Mouse (Mus musculus) liver, embryonic 13.5 days (tissue): ENCODE data around the gene Usf2. TPM values are rescaled to one million over a fixed set of nuclear protein-coding genes. Genes with fewer than 3 reads are reported as not detected.

Source experiments
- ATAC-seq: fragments of 200-750 bp; cut with Nextera tagmentation; 2 replicates; pipeline ENCODE4 v1.8.0; 2017; ENCODE audit warnings: low read depth, mild to moderate bottlenecking, moderate number of reproducible peaks, moderate library complexity
- DNase-seq: peaks from one replicate; pipeline ENCODE4 v3.0.0; 2022
- H3K27ac ChIP-seq: fragments of 300-500 bp; sonication (generic); 2 replicates; pipeline ENCODE4 v1.5.1; 2015; ENCODE audit warnings: moderate library complexity, mild to moderate bottlenecking, inconsistent platforms
- H3K27me3 ChIP-seq: fragments of 300-500 bp; sonication (generic); 2 replicates; pipeline ENCODE4 v1.6.1; 2015; ENCODE audit warnings: mild to moderate bottlenecking, inconsistent platforms
- H3K36me3 ChIP-seq: fragments of 300-500 bp; sonication (generic); 2 replicates; pipeline ENCODE4 v1.6.1; 2015; ENCODE audit warnings: mild to moderate bottlenecking, inconsistent platforms
- H3K4me1 ChIP-seq: fragments of 300-500 bp; sonication (generic); replicated peaks from 2 replicates; pipeline ENCODE4 v1.6.1; 2015; ENCODE audit warnings: inconsistent platforms
- H3K4me2 ChIP-seq: fragments of 300-500 bp; sonication (generic); 2 replicates; pipeline ENCODE4 v1.6.1; 2015; ENCODE audit warnings: inconsistent platforms, mild to moderate bottlenecking, moderate library complexity
- H3K4me3 ChIP-seq: fragments of 300-500 bp; sonication (generic); replicated peaks from 2 replicates; pipeline ENCODE4 v1.5.1; 2015; ENCODE audit warnings: mild to moderate bottlenecking, inconsistent platforms
- H3K9ac ChIP-seq: fragments of 300-500 bp; sonication (generic); 2 replicates; pipeline ENCODE4 v1.6.1; 2015; ENCODE audit warnings: mild to moderate bottlenecking, inconsistent platforms
- H3K9me3 ChIP-seq: fragments of 300-500 bp; sonication (generic); replicated peaks from 2 replicates; pipeline ENCODE4 v1.6.1; 2016; ENCODE audit warnings: inconsistent platforms
- WGBS: fragments of 180-500 bp; shearing (Covaris S2); methylation state at CpG from one replicate; pipeline ENCODE4 v1.1.7; 2015; ENCODE audit not compliant: insufficient replicate concordance; 5-methylcytosine and 5-hydroxymethylcytosine counted together
- polyA plus RNA-seq: library from polyadenylated mRNA; unstranded; fragments of >200 nt; fragmentation: Nextera tagmentation; extraction: Ambion mirVana; gene quantifications from 2 replicates; pipeline ENCODE4 v1.2.1, GENCODE M21; 2015

The Usf2 gene
- polyA plus RNA-seq = 9.7 and 10.4 TPM in 2 replicates

DNA sequence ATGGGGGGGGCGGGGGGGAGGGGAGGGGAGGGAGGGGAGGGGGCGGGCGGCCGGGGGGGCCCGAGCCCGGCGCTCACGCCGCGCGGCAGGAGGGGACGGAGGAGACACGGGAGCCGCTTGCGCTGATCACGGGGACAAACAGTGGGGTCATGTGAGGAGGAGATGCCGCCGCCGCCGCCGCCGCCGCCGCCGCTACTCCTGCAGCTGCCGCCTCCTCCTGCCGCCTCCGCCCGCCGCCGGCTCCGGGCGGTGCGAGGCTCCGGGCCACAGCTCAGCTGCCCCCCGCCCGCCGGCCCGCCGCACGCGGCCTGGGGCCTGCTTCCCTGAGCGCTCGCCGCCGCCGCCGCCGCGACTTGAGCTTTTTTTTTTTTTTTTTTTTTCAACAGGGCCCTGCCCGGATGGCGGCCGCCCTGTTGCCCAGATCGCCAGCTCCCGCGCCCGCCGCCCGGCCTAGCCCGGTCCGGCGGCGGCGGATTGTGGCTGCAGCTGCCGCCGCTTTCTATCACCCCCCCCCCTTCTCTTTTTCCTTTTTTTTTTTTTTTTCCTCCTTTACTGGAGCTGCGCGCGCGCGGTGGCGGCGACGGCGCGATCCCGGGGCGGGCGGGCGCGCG is at the start of gene Usf2:
Usf2 (minus strand) TSS at position 48 of the 611 bp plus-strand sequence.
- peak within 1 kb of the TSS; percentile 88 for H3K4me2 ChIP-seq
- H3K27me3 ChIP-seq = no peaks in the 10 kb centered on the region
- peaks cover 36% of the 10 kb centered on the region for H3K4me1 ChIP-seq
- DNase-seq (peak; percentile 46), ATAC-seq (peak; percentile 27; the same call in 1 of the 2 replicates)
- no peaks in the 10 kb centered on the region for H3K9me3 ChIP-seq
- H3K9ac ChIP-seq = peak within 1 kb of the TSS; percentile 99
- H3K36me3 ChIP-seq = peaks cover 49% of the 10 kb centered on the region
- peak within 1 kb of the TSS; percentile 92 for H3K27ac ChIP-seq
- H3K4me3 ChIP-seq = peak within 1 kb of the TSS; percentile 95
- WGBS = 0% methylated on average over 51 of the region's 82 CpGs

DNA sequence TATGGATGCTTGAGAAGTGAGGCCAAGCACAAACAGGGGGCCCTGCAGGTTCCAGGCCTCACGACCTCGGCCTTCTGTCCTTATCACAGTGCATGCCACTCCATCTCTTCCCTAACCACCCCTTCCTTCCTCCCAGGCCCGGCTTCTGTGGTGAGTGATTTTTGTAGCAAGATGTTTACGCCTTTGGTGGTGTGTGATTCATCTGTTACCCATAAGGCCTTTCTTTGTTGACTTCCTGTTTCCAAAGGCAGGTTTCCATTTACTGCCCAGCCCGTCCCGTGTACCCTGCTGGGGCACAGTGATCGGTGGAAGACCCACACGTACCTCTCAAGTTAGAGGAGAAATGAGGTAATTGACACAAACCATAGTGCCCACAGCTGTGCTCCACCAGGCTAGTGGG is 46.0 kb upstream of the Usf2 start:
- H3K27me3 ChIP-seq = no peaks in the 10 kb centered on the region
- H3K9me3 ChIP-seq = no peaks in the 10 kb centered on the region
- no peaks in the 10 kb centered on the region for H3K36me3 ChIP-seq
- WGBS = 17% methylated on average over 8 of the region's 8 CpGs
- no peak overlapping the region for H3K4me3 ChIP-seq
- no peak overlapping the region for H3K9ac ChIP-seq
- peak; percentile 53 for ATAC-seq
- H3K4me1 ChIP-seq = peaks cover 12% of the 10 kb centered on the region
- no peak overlapping the region for H3K27ac ChIP-seq
- DNase-seq = peak; percentile 3
- no peak overlapping the region for H3K4me2 ChIP-seq

DNA sequence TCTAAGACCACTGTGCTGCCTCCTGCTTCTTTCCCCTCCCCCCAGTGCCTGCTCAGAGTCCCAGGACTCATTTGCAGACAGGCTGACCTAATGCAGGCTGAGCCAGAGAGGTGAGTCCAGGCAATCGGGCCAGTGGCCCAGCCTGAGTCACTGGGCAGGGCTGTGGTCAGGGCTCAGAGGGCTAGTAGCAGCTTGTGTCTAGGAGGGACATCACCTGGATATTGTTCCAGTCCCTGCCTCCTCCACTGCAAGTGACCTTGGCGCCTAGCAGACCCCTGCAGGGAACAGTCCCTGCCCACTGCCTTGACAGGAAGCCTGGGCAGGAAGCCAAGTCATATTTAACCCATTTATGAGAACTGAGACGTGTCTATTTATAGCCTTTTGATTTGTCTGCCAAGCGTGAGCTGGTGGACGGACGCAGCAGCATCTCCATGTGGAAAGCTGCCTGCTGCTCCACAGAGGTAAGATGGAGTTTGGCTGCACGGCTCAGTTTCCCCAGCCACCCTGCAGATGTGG is 44.0 kb upstream of the Usf2 start:
- Histone ChIP-seq H3K27ac (no peak overlapping the region), H3K36me3 (no peaks in the 10 kb centered on the region), H3K4me1 (peaks cover 12% of the 10 kb centered on the region), H3K9ac (no peak overlapping the region), H3K4me2 (no peak overlapping the region), H3K4me3 (no peak overlapping the region), H3K27me3 (no peaks in the 10 kb centered on the region), H3K9me3 (no peaks in the 10 kb centered on the region)
- ATAC-seq = no peak; the same call in 1 of the 2 replicates
- DNase-seq = peak; percentile 2
- 16% methylated on average over 7 of the region's 7 CpGs for WGBS

DNA sequence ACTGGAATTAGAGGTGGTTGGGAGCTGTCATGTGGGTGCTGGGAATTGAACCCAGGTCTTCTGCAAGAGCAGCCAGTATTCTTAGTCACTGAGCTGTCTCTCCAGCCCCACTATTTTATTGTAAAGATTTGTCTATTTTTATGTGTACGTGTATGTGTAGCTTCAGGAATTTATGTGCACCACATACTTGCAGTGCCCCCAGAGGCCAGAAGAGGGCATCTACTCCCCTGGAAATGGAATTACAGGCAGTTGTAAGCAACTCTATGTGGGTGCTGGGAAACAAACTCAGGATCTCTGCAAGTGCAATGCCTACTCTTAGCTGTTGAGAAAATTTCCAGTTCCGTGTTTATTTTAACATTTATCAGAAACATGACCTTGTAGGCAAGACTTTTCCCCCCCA is 39.9 kb upstream of the Usf2 start:
- H3K4me2 ChIP-seq = no peak overlapping the region
- 89% methylated on average over 2 of the region's 2 CpGs for WGBS
- no peaks in the 10 kb centered on the region for H3K27me3 ChIP-seq
- ATAC-seq = no peak
- H3K9me3 ChIP-seq = no peaks in the 10 kb centered on the region
- DNase-seq = no peak
- no peak overlapping the region for H3K9ac ChIP-seq
- H3K36me3 ChIP-seq = no peaks in the 10 kb centered on the region
- H3K4me1 ChIP-seq = peaks cover 10% of the 10 kb centered on the region
- no peak overlapping the region for H3K4me3 ChIP-seq
- H3K27ac ChIP-seq = no peak overlapping the region

DNA sequence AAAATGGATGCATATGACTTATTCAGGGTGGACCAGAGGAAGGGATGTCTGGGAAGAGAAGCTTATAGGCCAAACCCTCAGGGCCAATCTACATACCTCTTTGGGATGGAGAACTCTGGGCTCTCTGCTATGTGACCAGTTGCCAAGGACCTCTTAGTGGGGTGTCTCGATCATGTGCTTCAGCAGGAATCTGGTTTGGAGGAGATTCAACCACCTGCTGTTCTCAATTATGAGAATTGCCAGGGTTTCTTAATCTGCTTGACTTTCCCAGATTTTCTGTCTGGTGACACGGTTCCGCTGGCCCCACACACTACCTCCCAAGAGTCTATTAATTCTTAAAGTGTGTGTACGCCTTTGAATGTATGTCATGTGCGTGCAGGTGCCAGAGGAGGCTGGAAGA is 37.4 kb upstream of the Usf2 start:
- ATAC-seq (no peak), DNase-seq (no peak)
- H3K4me2 ChIP-seq = no peak overlapping the region
- 73% methylated on average over 5 of the region's 5 CpGs for WGBS
- no peaks in the 10 kb centered on the region for H3K36me3 ChIP-seq
- H3K9ac ChIP-seq = no peak overlapping the region
- no peak overlapping the region for H3K4me3 ChIP-seq
- no peaks in the 10 kb centered on the region for H3K4me1 ChIP-seq
- H3K27ac ChIP-seq = no peak overlapping the region
- H3K27me3 ChIP-seq = no peaks in the 10 kb centered on the region
- no peaks in the 10 kb centered on the region for H3K9me3 ChIP-seq

DNA sequence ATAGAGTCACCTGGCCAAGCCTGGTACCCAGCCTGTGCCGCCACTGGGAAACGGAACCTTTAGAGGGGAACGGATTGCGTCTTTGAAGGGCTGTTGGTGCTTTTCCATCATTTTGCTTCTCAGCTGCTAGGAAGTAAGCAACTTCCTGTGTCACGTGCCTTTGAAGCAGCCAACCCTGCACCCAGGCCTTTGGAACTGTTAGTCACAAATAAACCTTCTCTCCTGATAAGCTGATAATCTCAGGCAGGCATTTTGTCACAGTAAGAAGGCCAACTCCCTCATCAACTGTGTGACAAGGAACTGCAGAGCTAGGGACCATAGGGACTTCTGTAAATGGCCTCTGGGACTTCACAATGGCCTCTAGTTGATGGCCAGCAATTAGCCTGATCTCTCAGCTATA is 35.5 kb upstream of the Usf2 start:
- H3K4me2 ChIP-seq = no peak overlapping the region
- ATAC-seq (no peak), DNase-seq (no peak)
- no peak overlapping the region for H3K9ac ChIP-seq
- no peak overlapping the region for H3K4me3 ChIP-seq
- no peaks in the 10 kb centered on the region for H3K9me3 ChIP-seq
- H3K36me3 ChIP-seq = no peaks in the 10 kb centered on the region
- no peaks in the 10 kb centered on the region for H3K27me3 ChIP-seq
- 45% methylated on average over 5 of the region's 5 CpGs for WGBS
- H3K4me1 ChIP-seq = no peaks in the 10 kb centered on the region
- no peak overlapping the region for H3K27ac ChIP-seq

DNA sequence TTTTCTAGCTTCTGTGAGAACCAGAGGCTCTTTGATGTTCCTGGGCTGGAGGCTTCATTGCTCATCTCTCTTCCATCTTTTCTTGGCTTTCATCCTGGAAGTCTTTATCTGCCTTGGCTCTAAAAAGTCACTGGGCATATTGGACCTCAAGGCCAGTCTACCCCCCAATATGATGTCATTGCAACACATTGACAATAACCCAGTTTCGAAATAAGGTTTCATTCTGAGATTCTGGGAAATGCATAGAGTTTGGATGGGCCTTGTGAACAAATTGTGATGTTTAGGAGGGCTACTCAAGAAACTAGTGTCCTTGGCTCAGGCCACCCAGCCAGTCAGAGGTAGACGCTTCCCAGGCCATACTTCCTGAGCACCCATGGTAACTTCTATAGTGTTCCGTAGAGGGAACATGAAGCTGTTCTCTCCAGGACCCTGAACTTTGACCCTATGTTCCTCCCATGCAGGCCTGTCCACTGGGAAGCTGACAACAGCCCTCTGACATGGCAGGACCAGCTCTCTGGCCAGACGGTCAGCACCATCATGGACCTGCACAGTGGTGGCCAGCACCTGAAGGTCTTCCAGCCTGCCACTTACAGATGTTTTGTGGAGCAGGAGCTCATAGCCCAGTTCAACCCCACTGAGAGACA is 32.0 kb upstream of the Usf2 start:
- DNase-seq = no peak
- H3K4me2 ChIP-seq = no peak overlapping the region
- H3K27ac ChIP-seq = no peak overlapping the region
- 64% methylated on average over 4 of the region's 4 CpGs for WGBS
- H3K27me3 ChIP-seq = no peaks in the 10 kb centered on the region
- no peak for ATAC-seq
- no peaks in the 10 kb centered on the region for H3K36me3 ChIP-seq
- no peak overlapping the region for H3K9ac ChIP-seq
- no peaks in the 10 kb centered on the region for H3K9me3 ChIP-seq
- H3K4me1 ChIP-seq = no peaks in the 10 kb centered on the region
- H3K4me3 ChIP-seq = no peak overlapping the region

DNA sequence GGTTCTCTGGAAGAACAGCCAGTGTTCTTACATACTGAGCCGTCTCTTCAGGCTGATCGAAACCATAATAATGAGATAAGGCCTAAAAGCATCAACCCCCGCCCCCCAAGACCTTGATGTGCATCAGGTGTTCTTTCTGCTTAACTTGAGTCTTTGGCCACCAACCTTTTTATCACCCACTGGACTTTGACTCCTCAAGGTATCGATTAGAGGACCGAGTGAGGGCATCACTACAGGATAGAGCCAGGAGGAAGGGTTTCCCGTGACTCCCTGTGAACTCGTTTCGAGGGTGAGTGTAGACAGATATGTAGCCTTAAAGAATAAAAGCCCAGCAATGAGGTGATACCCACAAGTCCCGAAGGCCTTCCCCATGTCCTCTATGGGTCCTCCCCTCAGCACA is 28.8 kb upstream of the Usf2 start:
- no peaks in the 10 kb centered on the region for H3K4me1 ChIP-seq
- no peak overlapping the region for H3K27ac ChIP-seq
- H3K27me3 ChIP-seq = no peaks in the 10 kb centered on the region
- H3K4me3 ChIP-seq = no peak overlapping the region
- H3K4me2 ChIP-seq = no peak overlapping the region
- no peak overlapping the region for H3K9ac ChIP-seq
- DNase-seq (no peak), ATAC-seq (no peak)
- no peaks in the 10 kb centered on the region for H3K36me3 ChIP-seq
- H3K9me3 ChIP-seq = no peaks in the 10 kb centered on the region
- 70% methylated on average over 9 of the region's 9 CpGs for WGBS

DNA sequence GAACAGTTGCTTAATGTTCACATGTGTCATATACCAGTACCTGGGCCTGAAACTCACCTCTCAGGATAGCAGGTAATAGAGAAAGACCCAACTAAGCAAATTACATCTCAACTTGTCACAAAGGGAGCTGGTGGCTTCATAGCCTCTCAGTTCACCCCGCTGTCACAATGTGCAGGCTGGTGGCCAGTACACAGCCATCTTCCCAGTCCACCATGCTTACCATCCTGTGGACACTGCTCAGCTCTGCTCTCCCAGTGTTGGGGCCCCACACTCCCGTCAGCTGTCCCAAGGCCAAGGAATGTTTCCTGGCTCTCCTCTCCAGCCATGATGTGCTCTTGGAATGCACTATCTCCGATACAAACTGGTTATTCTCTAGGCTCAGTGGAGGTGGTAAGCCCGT is 25.1 kb upstream of the Usf2 start:
- Histone ChIP-seq H3K4me1 (no peaks in the 10 kb centered on the region), H3K9me3 (no peaks in the 10 kb centered on the region), H3K27me3 (no peaks in the 10 kb centered on the region), H3K9ac (no peak overlapping the region), H3K4me3 (no peak overlapping the region), H3K4me2 (no peak overlapping the region), H3K36me3 (no peaks in the 10 kb centered on the region), H3K27ac (no peak overlapping the region)
- ATAC-seq = no peak
- WGBS = 67% methylated on average over 4 of the region's 4 CpGs
- DNase-seq = no peak

DNA sequence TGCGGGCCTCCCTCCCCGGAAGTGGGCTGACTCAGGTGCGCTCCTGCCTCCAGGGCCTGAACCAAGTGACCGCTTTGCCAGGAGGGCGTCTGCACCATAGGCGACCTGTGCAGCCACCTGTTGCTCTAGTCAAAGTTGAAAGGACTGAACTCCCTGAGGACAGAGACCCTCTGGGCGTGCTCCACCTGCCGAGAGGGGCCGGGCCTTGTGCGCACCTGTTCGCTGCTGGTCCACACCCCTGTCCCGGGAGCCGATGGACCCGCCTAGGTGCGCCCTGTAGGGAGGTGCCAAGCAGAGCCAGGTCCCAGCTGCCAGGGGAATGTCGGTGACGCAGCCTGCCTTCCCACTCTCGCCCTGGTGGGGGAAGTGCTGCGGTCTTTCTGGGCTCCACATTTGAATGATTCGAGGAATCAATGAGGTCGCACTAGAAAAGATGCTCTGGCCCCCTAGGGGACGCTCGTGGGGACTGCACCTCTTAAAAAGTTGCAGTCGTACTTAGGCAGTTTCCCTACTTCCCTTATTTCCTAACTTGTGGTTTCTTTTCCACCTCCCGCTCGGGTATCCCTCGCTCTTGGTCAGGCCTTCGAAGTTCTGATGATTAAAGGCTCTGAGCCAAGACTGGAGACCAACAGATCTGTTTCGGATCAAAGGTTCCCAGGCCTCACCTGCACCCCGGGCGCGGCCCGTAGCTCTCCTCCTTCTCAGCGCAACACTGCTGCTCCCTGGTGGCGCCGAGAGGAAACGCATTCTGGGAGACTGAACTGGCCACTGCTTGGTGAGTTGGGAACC is 17.1 kb upstream of the Usf2 start, which contains the start of gene Fam187b:
Fam187b (plus strand) TSS at position 290 of the 789 bp plus-strand sequence.
- H3K4me2 ChIP-seq = peak within 1 kb of the TSS; percentile 59
- H3K36me3 ChIP-seq = no peaks in the 10 kb centered on the region
- H3K9me3 ChIP-seq = no peaks in the 10 kb centered on the region
- H3K27ac ChIP-seq = peak within 1 kb of the TSS; percentile 9; the same call in 1 of the 2 replicates
- H3K9ac ChIP-seq = peak within 1 kb of the TSS; percentile 51
- DNase-seq (peak; percentile 74), ATAC-seq (peak; percentile 74)
- H3K4me1 ChIP-seq = peaks cover 8% of the 10 kb centered on the region
- WGBS = 1% methylated on average over 37 of the region's 37 CpGs
- peak within 1 kb of the TSS; percentile 52 for H3K4me3 ChIP-seq
- H3K27me3 ChIP-seq = peaks cover 22% of the 10 kb centered on the region

DNA sequence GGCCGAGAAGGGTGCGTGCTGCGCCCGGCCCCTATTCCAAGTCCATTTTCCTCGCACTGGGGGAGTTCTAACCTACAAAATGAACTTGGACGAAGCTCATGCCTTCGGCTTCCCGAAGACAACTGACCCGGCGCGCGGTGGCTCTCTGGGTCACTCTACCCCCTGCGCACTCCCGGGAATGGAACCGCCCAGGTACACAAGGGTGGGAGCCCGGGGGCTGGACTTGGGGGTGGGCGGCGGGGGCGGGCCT is 16.6 kb upstream of the Usf2 start, which contains the start of gene Lsr:
Lsr (minus strand) TSS at position 214 of the 250 bp plus-strand sequence.
- DNase-seq (no peak), ATAC-seq (no peak)
- no peaks in the 10 kb centered on the region for H3K9me3 ChIP-seq
- H3K4me2 ChIP-seq = peak within 1 kb of the TSS; percentile 59
- 3% methylated on average over 19 of the region's 19 CpGs for WGBS
- H3K4me1 ChIP-seq = peaks cover 8% of the 10 kb centered on the region
- peaks cover 22% of the 10 kb centered on the region for H3K27me3 ChIP-seq
- peak within 1 kb of the TSS; percentile 52 for H3K4me3 ChIP-seq
- H3K27ac ChIP-seq = peak within 1 kb of the TSS; percentile 9; the same call in 1 of the 2 replicates
- no peaks in the 10 kb centered on the region for H3K36me3 ChIP-seq
- peak within 1 kb of the TSS; percentile 51 for H3K9ac ChIP-seq
